Mouse (Mus musculus): ENCODE data around the gene Adgrv1.

- no peak for TF ChIP-seq EP300 (IDR thresholded peaks at IDR 0.05; ENCODE audit: insufficient read depth, low read depth, low read length)
- no peak for TF ChIP-seq CTCF (IDR thresholded peaks at IDR 0.05; ENCODE audit: low read depth, low read length)
These were observed 587.6 kb downstream of the Adgrv1 start for GRCm38 (mm10) chr13:81045345-81045744.

All from ES-Bruce4 (cell line).